Mouse (Mus musculus) CH12.LX (cell line): ENCODE data around the gene Clstn1. TPM values are rescaled to one million over a fixed set of nuclear protein-coding genes. Genes with fewer than 3 reads are reported as not detected.

Source experiments
- DNase-seq: peaks from one replicate; pipeline ENCODE4 v3.0.0-alpha.2; 2013; ENCODE audit errors: extremely low read depth
- H3K27ac ChIP-seq: 2 replicates; pipeline ENCODE4 v1.5.1; 2012; ENCODE audit warnings: low read depth, mild to moderate bottlenecking, control low read depth, moderate library complexity; ENCODE audit not compliant: insufficient read depth
- H3K27me3 ChIP-seq: replicated peaks from 2 replicates; pipeline ENCODE3; 2012; ENCODE audit warnings: inconsistent platforms
- H3K36me3 ChIP-seq, 2 experiments: replicated peaks in 1 of 2; 2 replicates each; pipeline versions ENCODE3 to v1.6.1; 2012; ENCODE audit warnings: inconsistent platforms in 1 of 2, low read length in 1 of 2, mild to moderate bottlenecking in 1 of 2, mixed read lengths in 1 of 2, moderate library complexity in 1 of 2; ENCODE audit not compliant: control insufficient read depth in 1 of 2, insufficient read depth in 1 of 2
- H3K4me1 ChIP-seq, 2 experiments: 2 replicates each; pipeline ENCODE4 v1.6.1; 2012; ENCODE audit warnings: inconsistent platforms in 1 of 2, moderate library complexity in 1 of 2; ENCODE audit not compliant: insufficient read depth in 2 of 2, control insufficient read depth in 1 of 2
- H3K4me2 ChIP-seq: 2 replicates; pipeline ENCODE4 v1.6.1; 2012; ENCODE audit warnings: low read depth, mild to moderate bottlenecking, control low read depth; ENCODE audit not compliant: poor library complexity, insufficient read depth, severe bottlenecking
- H3K4me3 ChIP-seq, 3 experiments: fragments of 150-350 bp in 1 of 3; sonication (generic) in 1 of 3; replicated peaks in 1 of 3; 2 replicates each; pipeline versions ENCODE3 to v1.5.1; 2011 to 2012; ENCODE audit warnings: low read depth in 2 of 3, low read length in 2 of 3, mild to moderate bottlenecking in 2 of 3, moderate library complexity in 2 of 3, control low read depth in 1 of 3, improper control_type of control experiment in 1 of 3, inconsistent platforms in 1 of 3, mixed read lengths in 1 of 3; ENCODE audit not compliant: poor library complexity in 1 of 3
- H3K79me2 ChIP-seq: replicated peaks from 2 replicates; pipeline ENCODE4 v1.6.1; 2012; ENCODE audit warnings: mild to moderate bottlenecking, moderate library complexity; ENCODE audit not compliant: control insufficient read depth, poor library complexity, insufficient read depth, severe bottlenecking; ENCODE audit errors: extremely low read depth
- H3K9ac ChIP-seq: 2 replicates; pipeline ENCODE4 v1.6.1; 2012; ENCODE audit warnings: low read depth, mild to moderate bottlenecking, control low read depth, moderate library complexity; ENCODE audit not compliant: insufficient read depth
- H3K9me3 ChIP-seq: replicated peaks from 2 replicates; pipeline ENCODE3; 2012; ENCODE audit warnings: low read length, inconsistent platforms, mixed read lengths
- BHLHE40 ChIP-seq: IDR thresholded peaks from 2 replicates; pipeline ENCODE4 v1.6.1; 2011; ENCODE audit warnings: mild to moderate bottlenecking, low read depth, low read length, improper control_type of control experiment
- CHD2 ChIP-seq: IDR thresholded peaks from 2 replicates; pipeline ENCODE4 v1.6.1; 2011; ENCODE audit warnings: low read length, improper control_type of control experiment
- CTCF ChIP-seq, 2 experiments: IDR thresholded peaks in 1 of 2; conservative IDR thresholded peaks in 1 of 2; 2 replicates each; pipeline ENCODE4 v1.5.1; 2011 to 2012; ENCODE audit warnings: low read depth in 2 of 2, low read length in 2 of 2, improper control_type of control experiment in 1 of 2, inconsistent platforms in 1 of 2, mild to moderate bottlenecking in 1 of 2, moderate library complexity in 1 of 2
- E2F4 ChIP-seq: IDR thresholded peaks from 2 replicates; pipeline ENCODE4 v1.6.1; 2011; ENCODE audit warnings: low read depth, low read length, improper control_type of control experiment; ENCODE audit not compliant: insufficient replicate concordance
- ETS1 ChIP-seq: conservative IDR thresholded peaks from 2 replicates; pipeline ENCODE4 v1.6.1; 2012; ENCODE audit warnings: low read depth, mild to moderate bottlenecking, inconsistent platforms, low read length, improper control_type of control experiment, moderate library complexity
- IRF4 ChIP-seq: IDR thresholded peaks from 2 replicates; pipeline ENCODE4 v1.6.1; 2014; ENCODE audit warnings: low read depth, mild to moderate bottlenecking, inconsistent platforms, low read length, improper control_type of control experiment
- MAFK ChIP-seq: IDR thresholded peaks from 2 replicates; pipeline ENCODE4 v1.6.1; 2011; ENCODE audit warnings: low read length, improper control_type of control experiment; ENCODE audit not compliant: insufficient replicate concordance
- MAX ChIP-seq: IDR thresholded peaks from 2 replicates; pipeline ENCODE4 v1.6.1; 2011; ENCODE audit warnings: low read length, improper control_type of control experiment
- MXI1 ChIP-seq: IDR thresholded peaks from 2 replicates; pipeline ENCODE4 v1.6.1; 2011; ENCODE audit warnings: mild to moderate bottlenecking, low read depth, low read length, improper control_type of control experiment
- MYC ChIP-seq: IDR thresholded peaks from 2 replicates; pipeline ENCODE4 v1.6.1; 2011; ENCODE audit warnings: low read depth, mild to moderate bottlenecking, improper control_type of control experiment, low read length
- NELFE ChIP-seq: IDR thresholded peaks from 2 replicates; pipeline ENCODE4 v1.6.1; 2011; ENCODE audit warnings: low read depth, low read length, improper control_type of control experiment
- POLR2A ChIP-seq: IDR thresholded peaks from 2 replicates; pipeline ENCODE4 v1.6.1; 2011; ENCODE audit warnings: low read depth, mild to moderate bottlenecking, improper control_type of control experiment, low read length
- POLR2AphosphoS2 ChIP-seq: IDR thresholded peaks from 2 replicates; pipeline ENCODE4 v1.6.1; 2011; ENCODE audit warnings: low read depth, low read length, improper control_type of control experiment
- RAD21 ChIP-seq: IDR thresholded peaks from 2 replicates; pipeline ENCODE4 v1.6.1; 2011; ENCODE audit warnings: low read depth, mild to moderate bottlenecking, low read length, improper control_type of control experiment, moderate library complexity
- RCOR1 ChIP-seq: conservative IDR thresholded peaks from 2 replicates; pipeline ENCODE4 v1.6.1; 2012; ENCODE audit warnings: low read depth, mild to moderate bottlenecking, inconsistent platforms, low read length, improper control_type of control experiment
- TBP ChIP-seq: conservative IDR thresholded peaks from 2 replicates; pipeline ENCODE4 v1.6.1; 2011; ENCODE audit warnings: low read depth, low read length, improper control_type of control experiment
- TCF12 ChIP-seq: IDR thresholded peaks from 2 replicates; pipeline ENCODE4 v1.6.1; 2014; ENCODE audit warnings: low read depth, mild to moderate bottlenecking, inconsistent platforms, low read length, improper control_type of control experiment
- ZC3H11A ChIP-seq: IDR thresholded peaks from 2 replicates; pipeline ENCODE4 v1.6.1; 2012; ENCODE audit warnings: low read depth, mild to moderate bottlenecking, inconsistent platforms, low read length, improper control_type of control experiment
- ZKSCAN1 ChIP-seq: IDR thresholded peaks from 2 replicates; pipeline ENCODE4 v1.6.1; 2012; ENCODE audit warnings: low read depth, inconsistent platforms, low read length, improper control_type of control experiment, borderline replicate concordance
- dilution Hi-C: fragments of 300-500 bp; cut with MboI; formaldehyde crosslinking; loops from 2 replicates; pipeline ENCODE4 v1.14.3; 2020; ENCODE audit warnings: low sequenced_read_pairs; ENCODE audit not compliant: extremely low pct_unique_long_range_greater_than_20kb, extremely low pct_ligation_motif_present
- in situ Hi-C: fragments of 300-500 bp; cut with MboI; formaldehyde crosslinking; loops from 3 replicates; pipeline ENCODE4 v1.14.3; 2019; ENCODE audit warnings: low sequenced_read_pairs, low pct_ligation_motif_present, low pct_unique_long_range_greater_than_20kb, mixed read lengths
- polyA plus RNA-seq: library from polyadenylated mRNA; unstranded; fragments of >175 nt; gene quantifications from 2 replicates; pipeline ENCODE4 v1.2.1, GENCODE M21; 2012; ENCODE audit warnings: low read depth; ENCODE audit not compliant: insufficient read length
- total RNA-seq, 2 experiments: library from RNA; depleted of rRNA; stranded (reverse); fragments of 300-350 nt in 1 of 2; fragments of >200 nt in 1 of 2; gene quantifications; 2 replicates each; pipeline ENCODE4 v1.2.3; 2012 to 2014

Gene Clstn1
- total and polyA plus RNA-seq, 3 experiments = 26.4 to 53.1 (median 35.2) TPM

DNA sequence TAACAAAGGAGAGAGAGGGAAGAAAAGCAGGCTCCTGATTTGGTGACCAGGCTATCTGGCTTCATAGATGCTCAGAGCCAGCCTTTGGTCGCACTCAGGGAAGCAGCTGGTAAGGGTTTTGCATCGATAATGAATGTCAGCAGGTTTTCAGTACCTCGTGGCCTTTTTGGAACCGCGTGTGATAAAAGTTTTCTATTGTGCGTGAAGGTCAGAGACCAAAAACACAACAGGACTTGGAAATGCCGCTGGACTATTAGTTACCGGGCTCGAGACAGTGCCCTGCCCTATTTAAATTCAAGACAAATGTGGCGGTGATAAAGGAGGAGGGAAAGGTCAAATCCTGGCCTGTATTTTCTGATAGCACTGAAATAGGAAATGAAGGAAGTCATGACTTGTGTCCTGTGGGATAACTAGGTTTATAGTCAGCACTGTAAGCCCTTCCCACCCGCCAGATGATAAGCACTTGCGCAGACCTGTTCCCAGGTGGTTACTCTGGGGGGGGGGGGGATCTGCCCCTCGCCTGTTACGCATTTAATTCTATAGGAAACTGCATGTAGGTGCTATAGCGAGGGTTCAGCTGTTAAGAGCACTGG lies 20.6 kb downstream of the Clstn1 start:
- in situ Hi-C loops = loop anchor here (5.0 kb wide), 1 partner anchor 60 kb away; no protein-coding TSS in a partner anchor
- H3K9ac ChIP-seq = no peak overlapping the region
- no peak for TF ChIP-seq POLR2AphosphoS2
- no peak overlapping the region for H3K27ac ChIP-seq
- H3K4me3 ChIP-seq = no peak overlapping the region
- H3K36me3 ChIP-seq = peaks cover 0 to 22% of the 10 kb centered on the region in 2 experiments
- dilution Hi-C loops = no loop called here
- peaks cover 0 to 10% of the 10 kb centered on the region in 2 experiments; a peak in 1 of 4 replicates for H3K4me1 ChIP-seq
- no peaks in the 10 kb centered on the region for H3K9me3 ChIP-seq
- no peaks in the 10 kb centered on the region for H3K27me3 ChIP-seq
- H3K79me2 ChIP-seq = 0 out of 2 replicates have a peak, but pooled peaks cover 3% of the 10 kb centered on the region
- H3K4me2 ChIP-seq = no peak overlapping the region
- no peak for DNase-seq

DNA sequence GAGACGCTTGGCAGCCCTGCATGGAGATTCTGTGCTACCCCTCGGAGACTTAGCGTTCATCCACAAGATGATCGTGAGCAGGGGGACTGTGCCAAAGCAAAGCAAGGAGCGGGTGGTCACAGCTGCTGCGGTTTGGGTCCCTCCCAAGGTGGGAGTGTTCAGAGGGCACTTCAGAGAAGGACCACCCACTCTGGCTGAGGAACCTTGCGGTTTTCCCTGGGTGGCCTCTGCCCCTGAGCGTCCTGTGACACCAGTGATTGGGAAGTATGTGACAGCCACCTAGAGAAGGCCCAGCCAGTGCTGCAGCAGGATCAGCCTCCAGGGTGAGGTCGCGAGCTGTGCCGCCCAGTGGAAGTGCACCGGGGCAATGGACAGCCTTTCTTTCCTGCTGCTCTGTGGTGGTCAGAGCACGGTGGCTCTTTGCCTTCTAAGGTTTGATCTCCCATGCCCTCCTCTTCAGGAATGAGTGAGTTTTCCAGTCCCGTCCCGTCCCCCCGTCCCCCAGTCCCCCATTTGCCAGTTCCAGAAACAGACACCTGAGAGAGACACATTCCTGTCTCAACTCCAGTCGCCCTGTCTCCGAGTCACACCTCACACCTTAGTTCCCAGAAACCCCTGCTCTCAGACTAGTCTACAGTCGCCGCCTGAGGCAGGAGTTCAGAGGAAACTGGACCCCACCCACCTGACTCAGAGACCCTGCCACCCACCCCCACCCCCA lies 21.5 kb downstream of the Clstn1 start:
- Histone ChIP-seq H3K27me3 (no peaks in the 10 kb centered on the region), H3K36me3 (peaks cover 0 to 22% of the 10 kb centered on the region in 2 experiments), H3K79me2 (0 out of 2 replicates have a peak, but pooled peaks cover 3% of the 10 kb centered on the region), H3K9me3 (no peaks in the 10 kb centered on the region), H3K27ac (no peak overlapping the region), H3K9ac (no peak overlapping the region), H3K4me2 (no peak overlapping the region), H3K4me1 (peaks cover 0 to 2% of the 10 kb centered on the region in 2 experiments; a peak in 1 of 4 replicates), H3K4me3 (no peak overlapping the region)
- in situ Hi-C loops = loop anchor here (5.0 kb wide), 1 partner anchor 60 kb away; no protein-coding TSS in a partner anchor
- no peak for DNase-seq
- dilution Hi-C loops = no loop called here
- no peak for TF ChIP-seq IRF4
- TF ChIP-seq MXI1 = no peak
- no peak for TF ChIP-seq ZC3H11A
- no peak for TF ChIP-seq TCF12
- no peak for TF ChIP-seq MYC
- TF ChIP-seq MAFK = no peak
- TF ChIP-seq ETS1 = no peak
- TF ChIP-seq BHLHE40 = no peak
- no peak for TF ChIP-seq CTCF (conservative IDR thresholded peaks at IDR 0.05 in 1 of 2, IDR thresholded peaks at IDR 0.05 in 1 of 2; ENCODE audit: low read depth in 2 of 2, low read length in 2 of 2)
- TF ChIP-seq CHD2 = no peak
- no peak for TF ChIP-seq RCOR1
- TF ChIP-seq E2F4 = no peak
- no peak for TF ChIP-seq MAX
- TF ChIP-seq NELFE = no peak
- TF ChIP-seq RAD21 = no peak
- TF ChIP-seq ZKSCAN1 = no peak
- no peak for TF ChIP-seq POLR2A
- no peak for TF ChIP-seq TBP
